Mouse (Mus musculus): ENCODE measurements at regions not wholly inside any gene's neighbourhood (a gene's known extent, or its start where the extent isn't known, plus 50 kb on each side); places are given as distances from the start of the nearest gene placed in this dataset.

GRCm38 (mm10) chr16:5688322-5688721 lies 196.8 kb upstream of the Rbfox1 start:
- no peak for TF ChIP-seq EP300 (IDR thresholded peaks at IDR 0.05; ENCODE audit: low read depth in 1 of 2, low read length in 2 of 2)
- no peak for TF ChIP-seq POLR2A (IDR thresholded peaks at IDR 0.05; ENCODE audit: control insufficient read depth in 1 of 2, insufficient read depth in 1 of 2, low read depth in 1 of 2, low read length in 2 of 2, poor library complexity in 1 of 2)
- TF ChIP-seq USF1 (IDR thresholded peaks at IDR 0.05; ENCODE audit: low read depth, low read length), result no peak
- TF ChIP-seq CTCF (IDR thresholded peaks at IDR 0.05 in 2 of 3, conservative IDR thresholded peaks at IDR 0.05 in 1 of 3; ENCODE audit: control insufficient read depth in 1 of 3, insufficient read depth in 1 of 3, low read depth in 2 of 3, low read length in 3 of 3, poor library complexity in 1 of 3, severe bottlenecking in 1 of 3), result no peak
- TF ChIP-seq RCOR1 (IDR thresholded peaks at IDR 0.05; ENCODE audit: low read depth, low read length), result no peak
- TF ChIP-seq E2F4 (IDR thresholded peaks at IDR 0.05; ENCODE audit: borderline replicate concordance, low read depth, low read length), result no peak
